Mouse (Mus musculus): ENCODE data around the gene Hist1h2bh.
A peak's percentile ranks its signal among the peaks of the same experiment; 100 is the strongest.
"Not testable (repeated sequence)": the region's sequence is repeated elsewhere in the genome, so short reads cannot be mapped to it uniquely, and the experiment has no call there.

Gene Hist1h2bh

GRCm38 (mm10) chr13:23573898-23574524 is 30.8 kb upstream of the Hist1h2bh start, which contains the start of the genes Hist1h2bf and Hist1h2ad:
Hist1h2bf (minus strand) TSS chr13:23574196.
Hist1h2ad (plus strand) TSS chr13:23574381.
- peak; percentile 75 for DNase-seq (ENCODE audit: low read depth, low spot score)

DNA sequence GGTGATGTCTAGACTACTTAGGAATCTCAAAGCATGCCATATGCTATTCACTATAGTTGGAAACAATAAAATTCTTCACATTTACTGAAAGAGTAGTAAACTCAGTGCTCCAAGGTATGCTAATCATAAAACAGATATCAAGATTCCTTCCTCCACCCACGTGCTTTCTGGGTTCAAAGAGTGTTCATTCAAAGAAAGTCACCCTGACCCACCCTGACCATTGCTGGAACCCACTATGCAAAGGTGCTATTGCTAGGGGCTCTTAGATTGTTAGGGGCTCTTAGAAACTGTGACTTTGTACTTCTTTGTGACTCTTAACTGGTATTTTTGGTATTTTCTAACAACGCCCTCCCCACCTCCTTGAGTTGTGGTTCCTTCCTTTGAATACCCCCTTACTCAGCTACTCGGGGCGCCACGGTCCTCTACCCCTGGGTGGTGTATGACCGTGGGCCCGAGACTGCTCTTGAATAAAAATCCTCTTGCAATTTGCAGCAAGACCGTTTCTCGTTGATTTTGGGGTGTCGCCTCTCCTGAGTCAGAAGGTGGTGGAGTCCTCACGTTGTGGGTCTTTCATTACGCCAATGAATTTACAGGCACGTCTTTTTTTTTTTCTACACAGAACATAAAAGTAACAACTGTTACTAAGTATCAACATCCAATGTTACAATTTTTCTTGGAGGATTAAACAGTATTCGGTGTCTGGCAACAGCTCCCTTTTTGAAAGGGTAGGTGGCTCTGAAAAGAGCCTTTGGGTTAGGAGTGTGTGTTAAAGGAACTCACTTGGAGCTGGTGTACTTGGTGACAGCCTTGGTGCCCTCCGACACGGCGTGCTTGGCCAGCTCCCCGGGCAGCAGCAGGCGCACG is 30.1 kb upstream of the Hist1h2bh start:
- DNase-seq (ENCODE audit: low read depth, low spot score) = not testable (repeated sequence)

DNA sequence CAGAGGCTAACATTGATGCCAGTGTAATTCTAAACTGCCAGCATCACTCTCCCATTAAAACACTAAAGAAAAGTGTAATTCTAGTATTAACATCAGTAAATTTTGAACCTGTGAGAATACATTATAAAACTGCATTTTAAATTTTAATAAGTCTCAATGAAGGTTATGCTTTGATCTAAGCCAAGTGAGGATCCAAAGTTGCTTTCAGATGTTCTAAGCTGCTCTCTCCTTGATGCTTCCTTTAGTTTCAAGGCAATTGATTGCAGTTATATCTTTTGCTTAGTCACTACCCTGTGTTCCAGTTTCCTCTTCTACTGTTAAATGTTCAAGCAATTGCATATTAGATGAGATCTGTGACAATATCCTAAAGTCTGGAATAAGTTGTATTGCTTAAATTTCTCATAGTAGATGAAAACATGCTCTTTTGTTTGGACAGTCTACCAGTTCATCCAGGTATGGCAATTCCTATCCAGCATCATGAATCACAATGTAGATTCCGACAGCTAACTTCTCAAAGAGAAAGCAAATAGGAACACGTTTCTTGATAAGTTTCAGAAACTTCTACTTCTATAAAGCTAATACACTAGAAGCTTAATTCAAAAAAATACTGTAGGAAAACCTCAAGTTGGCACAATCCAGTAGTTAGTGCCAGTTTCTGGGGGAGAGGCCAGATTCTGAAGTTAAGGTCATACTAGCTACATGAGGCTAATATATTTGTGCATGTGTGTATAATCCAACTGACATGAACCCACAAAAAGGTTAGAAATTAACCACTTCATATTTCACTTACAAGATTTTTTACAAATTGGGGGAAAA is 29.2 kb upstream of the Hist1h2bh start:
- DNase-seq (ENCODE audit: low read depth, low spot score) = no peak

GRCm38 (mm10) chr13:23571504-23572217 is 28.5 kb upstream of the Hist1h2bh start:
- not testable (repeated sequence) for DNase-seq (ENCODE audit: low read depth, low spot score)

DNA sequence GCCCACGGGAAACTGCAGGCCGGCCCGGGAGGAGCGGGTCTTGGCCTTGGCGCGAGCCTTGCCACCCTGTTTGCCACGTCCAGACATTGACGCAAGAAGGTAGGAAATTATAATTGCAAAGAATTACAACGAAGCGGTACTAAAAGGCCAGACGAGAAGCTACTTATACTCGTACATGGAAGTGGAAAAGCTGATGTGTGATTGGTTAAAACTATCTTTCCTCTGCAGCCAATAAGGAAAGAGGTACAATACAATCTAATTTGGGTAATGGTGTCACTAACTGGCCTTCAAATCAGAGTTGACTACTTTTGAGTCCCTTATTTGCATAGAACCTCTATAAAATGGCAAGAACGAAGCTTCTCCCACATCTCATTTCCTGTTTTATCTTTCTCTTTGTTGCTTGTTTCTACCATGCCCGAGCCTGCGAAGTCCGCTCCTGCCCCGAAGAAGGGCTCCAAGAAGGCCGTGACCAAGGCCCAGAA is 27.9 kb upstream of the Hist1h2bh start, which contains the start of the genes Hist1h2ae and Hist1h2bg:
TSS of gene Hist1h2ae (minus strand) at position 199 of the 482 bp plus-strand sequence.
TSS of gene Hist1h2bg (plus strand) at position 375 of the 482 bp plus-strand sequence.
- peak; percentile 80 for DNase-seq (ENCODE audit: low read depth, low spot score)

DNA sequence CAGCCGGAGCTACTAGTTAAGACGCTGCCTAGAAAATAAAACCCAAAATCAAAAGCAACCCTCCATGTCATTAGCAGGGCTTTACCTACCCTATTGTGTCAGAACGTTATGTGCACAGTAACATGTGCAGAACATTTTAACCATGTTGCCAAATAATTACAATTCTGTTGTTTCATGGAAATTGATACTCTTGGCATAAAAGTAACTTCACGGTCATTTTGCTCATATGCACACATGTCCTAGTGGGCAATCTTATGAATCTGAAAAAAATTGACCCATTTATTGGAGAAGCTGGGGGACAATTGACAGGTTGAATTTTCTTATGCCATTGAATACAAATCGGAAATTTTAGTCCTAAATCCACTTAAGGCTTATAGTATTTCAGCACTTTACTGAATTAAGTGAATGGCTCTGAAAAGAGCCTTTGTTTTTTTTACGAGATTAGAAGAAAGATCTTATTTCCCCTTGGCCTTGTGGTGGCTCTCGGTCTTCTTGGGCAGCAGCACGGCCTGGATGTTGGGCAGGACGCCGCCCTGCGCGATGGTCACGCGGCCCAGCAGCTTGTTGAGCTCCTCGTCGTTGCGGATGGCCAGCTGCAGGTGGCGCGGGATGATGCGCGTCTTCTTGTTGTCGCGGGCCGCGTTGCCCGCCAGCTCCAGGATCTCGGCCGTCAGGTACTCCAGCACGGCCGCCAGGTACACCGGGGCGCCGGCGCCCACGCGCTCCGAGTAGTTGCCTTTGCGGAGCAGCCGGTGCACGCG is 27.2 kb upstream of the Hist1h2bh start:
- DNase-seq (ENCODE audit: low read depth, low spot score) = not testable (repeated sequence)

GRCm38 (mm10) chr13:23564482-23564881 is 21.3 kb upstream of the Hist1h2bh start:
- DNase-seq (ENCODE audit: low read depth, low spot score) = no peak

- DNase-seq (ENCODE audit: low read depth, low spot score) = no peak
Observed at GRCm38 (mm10) chr13:23562699-23563462, 19.7 kb upstream of the Hist1h2bh start.

- peak; percentile 91 for DNase-seq (ENCODE audit: low read depth, low spot score)
Observed at GRCm38 (mm10) chr13:23561883-23562659, 18.9 kb upstream of the Hist1h2bh start, which contains the start of gene Hist1h3e. Hist1h3e (minus strand) TSS chr13:23562369.

DNA sequence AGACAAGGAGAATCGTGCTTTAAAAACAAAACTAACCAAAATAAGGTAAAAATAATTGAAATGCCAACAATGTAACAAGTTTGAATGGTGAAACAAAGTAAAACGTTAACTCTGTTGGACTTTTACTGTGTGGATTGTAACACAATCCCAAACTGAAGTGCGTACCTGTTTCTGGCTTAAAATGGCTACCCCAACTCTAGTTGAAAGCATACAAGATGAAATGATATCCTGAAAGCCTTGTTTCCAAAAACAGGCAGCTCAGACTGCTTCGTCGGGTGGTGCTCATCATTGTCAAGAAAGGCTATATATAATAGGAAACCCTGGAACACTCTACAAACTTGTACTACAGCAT is 18.3 kb upstream of the Hist1h2bh start:
- not testable (repeated sequence) for DNase-seq (ENCODE audit: low read depth, low spot score)

GRCm38 (mm10) chr13:23560699-23561098 is 17.5 kb upstream of the Hist1h2bh start:
- not testable (repeated sequence) for DNase-seq (ENCODE audit: low read depth, low spot score)

- DNase-seq (ENCODE audit: low read depth, low spot score) = no peak
Observed at GRCm38 (mm10) chr13:23556906-23557305, 13.7 kb upstream of the Hist1h2bh start.

DNA sequence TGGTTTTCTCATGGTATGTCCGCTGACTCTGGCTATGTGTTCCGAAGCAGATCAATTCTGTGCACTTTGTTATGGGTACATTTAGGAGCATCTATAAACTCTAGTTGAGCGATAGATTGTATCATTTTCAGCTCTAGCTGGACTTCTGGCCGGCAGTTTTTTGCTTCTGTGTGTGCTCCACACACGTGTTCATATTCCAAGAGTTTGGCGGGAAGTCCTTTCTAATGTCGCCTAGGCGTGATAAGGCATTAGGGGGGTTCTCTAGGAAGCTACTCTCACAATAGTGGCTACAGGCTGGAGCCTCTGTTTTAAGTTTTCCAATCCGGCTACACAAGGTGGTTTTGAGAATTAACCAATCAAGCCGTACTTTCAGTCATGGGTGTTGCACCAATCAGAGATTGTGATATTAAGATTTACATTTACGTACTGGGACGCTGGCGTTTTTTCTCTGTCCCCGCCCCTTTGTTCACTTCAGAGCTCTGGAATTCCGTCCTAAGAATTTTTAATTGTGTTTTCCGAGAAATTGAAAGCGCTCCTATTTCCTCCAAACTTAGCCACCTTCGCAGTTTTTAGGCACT is 12.7 kb upstream of the Hist1h2bh start:
- DNase-seq (ENCODE audit: low read depth, low spot score) = peak; percentile 76

DNA sequence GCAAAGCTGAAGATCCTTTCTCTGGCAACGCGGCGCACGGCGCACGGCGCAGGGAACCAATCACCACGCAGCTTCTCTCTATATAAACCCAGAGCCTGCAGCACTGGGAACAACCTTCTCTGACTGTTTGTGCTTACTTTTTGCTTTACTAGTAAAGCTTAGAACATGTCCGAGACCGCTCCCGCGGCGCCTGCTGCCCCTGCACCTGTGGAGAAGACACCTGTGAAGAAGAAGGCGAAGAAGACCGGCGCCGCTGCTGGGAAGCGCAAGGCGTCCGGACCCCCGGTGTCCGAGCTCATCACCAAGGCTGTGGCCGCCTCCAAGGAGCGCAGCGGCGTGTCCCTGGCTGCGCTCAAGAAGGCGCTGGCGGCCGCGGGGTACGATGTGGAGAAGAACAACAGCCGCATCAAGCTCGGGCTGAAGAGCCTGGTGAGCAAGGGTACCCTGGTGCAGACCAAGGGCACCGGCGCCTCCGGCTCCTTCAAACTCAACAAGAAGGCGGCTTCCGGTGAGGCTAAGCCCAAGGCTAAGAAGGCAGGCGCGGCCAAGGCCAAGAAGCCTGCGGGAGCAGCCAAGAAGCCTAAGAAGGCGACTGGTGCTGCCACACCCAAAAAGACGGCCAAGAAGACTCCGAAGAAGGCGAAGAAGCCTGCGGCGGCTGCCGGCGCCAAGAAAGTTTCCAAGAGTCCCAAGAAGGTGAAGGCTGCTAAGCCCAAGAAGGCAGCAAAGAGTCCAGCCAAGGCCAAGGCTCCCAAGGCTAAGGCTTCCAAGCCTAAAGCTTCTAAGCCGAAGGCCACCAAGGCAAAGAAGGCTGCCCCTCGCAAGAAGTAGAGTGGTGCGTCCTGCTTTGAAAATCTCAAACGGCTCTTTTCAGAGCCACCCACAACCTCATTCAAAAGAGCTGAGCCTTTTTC is 12.0 kb upstream of the Hist1h2bh start:
- no peak for DNase-seq (ENCODE audit: low read depth, low spot score)

- DNase-seq (ENCODE audit: low read depth, low spot score) = no peak
Observed at GRCm38 (mm10) chr13:23554393-23554792, 11.2 kb upstream of the Hist1h2bh start.

DNA sequence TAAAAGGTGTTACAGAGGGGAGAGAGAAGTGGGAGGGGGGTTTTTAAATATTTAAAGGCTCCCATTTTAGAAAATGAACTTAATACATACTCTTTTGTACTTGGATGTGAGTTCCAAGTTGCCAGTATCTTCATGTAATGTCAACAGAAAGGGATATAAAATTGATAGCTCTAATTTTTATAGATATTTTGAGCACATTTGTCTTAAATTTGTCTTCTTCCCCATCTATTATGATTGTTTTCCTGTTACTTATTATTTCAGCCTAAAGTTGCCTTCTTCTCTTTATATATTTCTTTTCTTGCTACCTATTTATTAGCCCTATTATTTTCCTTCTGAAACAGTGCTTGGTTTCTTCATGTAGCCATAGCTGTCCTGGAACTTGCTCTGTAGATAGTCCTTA is 9.8 kb upstream of the Hist1h2bh start, which contains the start of gene Hist1h1d:
TSS of gene Hist1h1d (plus strand) at position 301 of the 400 bp plus-strand sequence.
- no peak for DNase-seq (ENCODE audit: low read depth, low spot score)
